Mouse (Mus musculus): ENCODE results near the gene Dscam. TPM values are rescaled to one million over a fixed set of nuclear protein-coding genes. Genes with fewer than 3 reads are reported as not detected.
A peak's percentile ranks its signal among the peaks of the same experiment; 100 is the strongest.

Dscam gene
- total and polyA plus RNA-seq, 2 experiments from 2014 or later: 7.9 to 29.1 TPM

DNA sequence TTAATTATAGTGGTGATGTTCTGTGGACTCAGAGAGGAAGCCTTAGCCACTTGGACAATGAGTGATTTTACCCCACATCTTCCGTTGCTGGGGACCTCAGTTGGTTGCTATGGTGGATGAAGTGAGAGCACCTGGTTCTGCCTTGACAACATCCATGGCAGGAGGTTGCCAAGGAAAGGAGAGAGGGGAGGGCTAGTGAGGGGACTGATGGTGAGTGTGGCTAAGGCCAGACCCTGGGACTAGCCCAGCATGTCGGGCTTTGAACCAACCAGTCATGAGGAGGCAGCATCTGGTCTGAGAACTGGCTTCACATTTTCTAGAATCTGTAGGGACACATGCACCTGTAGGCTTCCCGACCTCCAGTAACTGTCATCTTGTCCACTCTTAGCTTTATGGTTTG, 439.7 kb downstream of the Dscam start:
- Histone ChIP-seq H3K9me3 (ENCODE audit: low read length) (no peaks in the 10 kb centered on the region), H3K36me3 (ENCODE audit: insufficient read depth) (no peaks in the 10 kb centered on the region), H3K27ac (ENCODE audit: low read depth, low read length) (no peak overlapping the region), H3K4me2 (ENCODE audit: low read depth) (no peak overlapping the region), H3K4me3 (ENCODE audit: low read depth, low read length) (no peak overlapping the region), H3K9ac (no peak overlapping the region), H3K27me3 (ENCODE audit: insufficient read depth, low read length) (no peaks in the 10 kb centered on the region), H3K4me1 (ENCODE audit: insufficient read depth) (0 out of 2 replicates have a peak, but pooled peaks cover 8% of the 10 kb centered on the region)
- 75% methylated on average over 3 of the region's 3 CpGs for WGBS
- ATAC-seq (peak; percentile 60), DNase-seq (no peak)
- TF ChIP-seq CTCF (IDR thresholded peaks at IDR 0.05; ENCODE audit: low read depth): no peak

DNA sequence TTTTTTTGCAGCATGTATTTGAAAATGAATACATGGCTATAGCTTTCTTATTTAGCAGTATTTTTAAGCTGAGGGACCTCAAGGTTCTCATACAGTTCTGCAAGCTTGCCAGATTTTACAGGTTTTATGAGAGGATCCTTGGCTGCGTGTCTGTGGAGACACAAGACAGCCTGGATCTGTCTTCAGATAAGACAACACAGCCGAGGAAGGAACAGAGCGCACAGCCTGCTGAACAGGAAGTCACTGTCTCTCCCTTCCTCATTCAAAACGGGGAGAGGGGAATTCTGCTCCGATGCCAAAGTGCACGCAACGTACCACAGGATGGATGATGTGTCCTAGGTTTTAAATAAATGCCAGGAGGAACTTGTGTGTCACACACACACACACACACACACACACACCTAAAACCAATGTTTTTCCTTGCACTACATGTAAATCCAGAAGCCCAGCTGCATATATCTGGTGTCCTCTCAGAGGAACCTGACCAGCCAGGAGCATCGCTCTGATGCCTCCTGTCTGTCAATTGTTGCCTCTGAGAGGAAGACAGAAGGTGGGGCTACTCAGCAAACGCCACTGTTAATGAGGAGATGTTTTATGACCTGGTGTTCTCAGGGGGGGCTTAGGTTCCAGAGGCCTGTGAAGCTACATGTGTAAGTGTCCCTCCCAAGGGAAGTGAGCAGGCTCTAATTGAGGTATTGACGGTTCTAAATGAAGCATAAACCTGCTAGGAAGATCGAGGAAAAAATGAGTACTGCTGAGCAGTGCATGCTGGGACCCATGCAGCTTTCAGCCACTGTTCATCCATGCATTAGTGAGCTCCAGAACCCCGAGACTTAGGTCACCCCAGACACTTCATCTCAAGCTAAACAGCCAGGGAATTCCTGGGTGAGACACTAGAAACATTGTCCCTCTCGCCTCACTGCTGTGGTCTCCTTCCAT, 442.4 kb downstream of the Dscam start:
- H3K27me3 ChIP-seq (ENCODE audit: insufficient read depth, low read length): no peaks in the 10 kb centered on the region
- ATAC-seq: peak; percentile 61
- no peaks in the 10 kb centered on the region for H3K36me3 ChIP-seq (ENCODE audit: insufficient read depth)
- H3K4me3 ChIP-seq (ENCODE audit: low read depth, low read length): no peak overlapping the region
- 49% methylated on average over 13 of the region's 13 CpGs for WGBS
- H3K4me2 ChIP-seq (ENCODE audit: low read depth): no peak overlapping the region
- H3K9ac ChIP-seq: peak overlapping the region; percentile 28; the same call in 1 of the 2 replicates
- TF ChIP-seq CTCF (IDR thresholded peaks at IDR 0.05; ENCODE audit: low read depth): no peak
- H3K4me1 ChIP-seq (ENCODE audit: insufficient read depth): 0 out of 2 replicates have a peak, but pooled peaks cover 17% of the 10 kb centered on the region
- H3K9me3 ChIP-seq (ENCODE audit: low read length): no peaks in the 10 kb centered on the region
- peak; percentile 50 for DNase-seq
- 0 out of 2 replicates have a peak overlapping the region, but pooled peaks have one; percentile 10 for H3K27ac ChIP-seq (ENCODE audit: low read depth, low read length)

DNA sequence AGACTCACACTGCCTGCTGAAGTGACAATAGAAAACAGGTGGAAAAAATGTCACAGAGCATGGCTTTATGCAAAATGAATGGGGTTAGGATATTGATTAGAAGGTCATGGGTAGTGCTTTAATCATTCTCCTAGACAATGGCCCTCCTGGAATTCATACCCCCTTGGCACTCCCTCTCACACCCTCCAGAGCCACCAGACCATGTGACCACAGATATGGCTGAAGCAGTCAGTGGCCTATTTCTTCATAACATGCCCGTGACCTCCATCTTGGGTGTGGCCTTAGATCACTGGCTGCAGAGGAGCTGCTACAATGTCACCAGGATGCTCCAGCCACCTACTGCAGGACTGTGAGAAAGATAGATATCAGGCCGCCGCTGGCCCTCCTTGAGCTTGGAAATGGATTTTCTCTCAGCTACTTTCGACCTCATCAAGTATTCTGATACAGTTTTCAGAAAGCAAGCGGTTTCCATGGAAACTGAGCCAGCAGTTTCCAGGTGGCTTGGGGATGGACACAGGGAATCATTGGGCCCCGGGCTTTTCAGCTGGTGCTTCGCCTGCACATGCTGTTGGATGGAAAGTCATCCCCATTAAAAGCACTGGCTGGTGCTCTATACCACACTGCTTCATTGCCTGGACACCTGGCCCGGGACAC, 445.4 kb downstream of the Dscam start:
- Histone ChIP-seq H3K27me3 (ENCODE audit: insufficient read depth, low read length) (no peaks in the 10 kb centered on the region), H3K9me3 (ENCODE audit: low read length) (no peaks in the 10 kb centered on the region), H3K4me1 (ENCODE audit: insufficient read depth) (0 out of 2 replicates have a peak, but pooled peaks cover 15% of the 10 kb centered on the region), H3K27ac (ENCODE audit: low read depth, low read length) (0 out of 2 replicates have a peak overlapping the region, but pooled peaks have one; percentile 9), H3K9ac (no peak overlapping the region), H3K4me2 (ENCODE audit: low read depth) (no peak overlapping the region), H3K4me3 (ENCODE audit: low read depth, low read length) (no peak overlapping the region), H3K36me3 (ENCODE audit: insufficient read depth) (no peaks in the 10 kb centered on the region)
- DNase-seq (peak; percentile 44), ATAC-seq (peak; percentile 49)
- 65% methylated on average over 8 of the region's 8 CpGs for WGBS
- no peak for TF ChIP-seq CTCF (IDR thresholded peaks at IDR 0.05; ENCODE audit: low read depth)

DNA sequence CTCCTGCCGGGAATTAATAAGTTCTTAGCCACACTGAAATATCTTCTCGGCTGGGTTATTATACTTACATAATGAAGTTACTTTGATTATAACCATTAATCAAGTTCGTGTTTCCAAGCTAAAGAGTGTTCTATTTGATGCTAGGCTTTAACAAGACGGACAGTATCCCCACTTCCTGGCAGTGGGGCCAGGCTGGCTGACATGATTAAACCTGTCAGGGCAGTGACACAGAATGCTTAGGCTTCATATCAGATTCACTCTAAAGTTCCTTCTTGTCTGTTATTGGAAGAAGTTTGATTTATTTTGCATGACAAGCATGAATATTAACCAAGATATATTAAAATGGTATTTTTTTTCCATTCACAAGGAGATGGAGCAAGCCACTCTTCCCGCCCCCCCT, 446.0 kb downstream of the Dscam start:
- no peak overlapping the region for H3K4me3 ChIP-seq (ENCODE audit: low read depth, low read length)
- no peaks in the 10 kb centered on the region for H3K36me3 ChIP-seq (ENCODE audit: insufficient read depth)
- ATAC-seq (no peak), DNase-seq (no peak)
- H3K9me3 ChIP-seq (ENCODE audit: low read length): no peaks in the 10 kb centered on the region
- WGBS: 35% methylated on average over 5 of the region's 5 CpGs
- no peak for TF ChIP-seq CTCF (IDR thresholded peaks at IDR 0.05; ENCODE audit: low read depth)
- 0 out of 2 replicates have a peak, but pooled peaks cover 15% of the 10 kb centered on the region for H3K4me1 ChIP-seq (ENCODE audit: insufficient read depth)
- H3K9ac ChIP-seq: no peak overlapping the region
- no peak overlapping the region for H3K4me2 ChIP-seq (ENCODE audit: low read depth)
- H3K27ac ChIP-seq (ENCODE audit: low read depth, low read length): no peak overlapping the region
- no peaks in the 10 kb centered on the region for H3K27me3 ChIP-seq (ENCODE audit: insufficient read depth, low read length)

DNA sequence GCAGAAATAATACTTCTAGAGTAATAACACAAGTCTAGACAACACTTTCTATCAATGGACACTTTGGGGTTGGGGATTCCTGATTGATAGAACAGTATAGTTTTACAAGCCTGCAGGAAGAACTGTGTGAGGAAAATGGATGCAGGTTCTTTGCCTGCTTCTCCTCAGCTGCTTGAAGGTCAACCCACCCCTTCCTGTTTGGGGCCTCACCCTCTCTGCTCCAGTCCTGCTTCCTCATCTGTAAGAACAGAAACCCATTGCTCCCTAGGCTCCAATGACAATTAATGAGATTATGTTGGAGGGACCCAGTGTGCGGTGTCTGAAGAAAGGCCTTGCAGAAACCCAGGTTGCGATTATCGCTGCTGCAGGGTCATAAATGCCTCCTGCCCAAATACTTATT, 446.4 kb downstream of the Dscam start:
- no peak for ATAC-seq
- TF ChIP-seq CTCF (IDR thresholded peaks at IDR 0.05; ENCODE audit: low read depth): no peak
- no peak for DNase-seq
- WGBS: 32% methylated on average over 3 of the region's 3 CpGs
- Histone ChIP-seq H3K27ac (ENCODE audit: low read depth, low read length) (no peak overlapping the region), H3K4me3 (ENCODE audit: low read depth, low read length) (no peak overlapping the region), H3K4me1 (ENCODE audit: insufficient read depth) (0 out of 2 replicates have a peak, but pooled peaks cover 15% of the 10 kb centered on the region), H3K9me3 (ENCODE audit: low read length) (no peaks in the 10 kb centered on the region), H3K9ac (no peak overlapping the region), H3K27me3 (ENCODE audit: insufficient read depth, low read length) (no peaks in the 10 kb centered on the region), H3K4me2 (ENCODE audit: low read depth) (no peak overlapping the region), H3K36me3 (ENCODE audit: insufficient read depth) (no peaks in the 10 kb centered on the region)

DNA sequence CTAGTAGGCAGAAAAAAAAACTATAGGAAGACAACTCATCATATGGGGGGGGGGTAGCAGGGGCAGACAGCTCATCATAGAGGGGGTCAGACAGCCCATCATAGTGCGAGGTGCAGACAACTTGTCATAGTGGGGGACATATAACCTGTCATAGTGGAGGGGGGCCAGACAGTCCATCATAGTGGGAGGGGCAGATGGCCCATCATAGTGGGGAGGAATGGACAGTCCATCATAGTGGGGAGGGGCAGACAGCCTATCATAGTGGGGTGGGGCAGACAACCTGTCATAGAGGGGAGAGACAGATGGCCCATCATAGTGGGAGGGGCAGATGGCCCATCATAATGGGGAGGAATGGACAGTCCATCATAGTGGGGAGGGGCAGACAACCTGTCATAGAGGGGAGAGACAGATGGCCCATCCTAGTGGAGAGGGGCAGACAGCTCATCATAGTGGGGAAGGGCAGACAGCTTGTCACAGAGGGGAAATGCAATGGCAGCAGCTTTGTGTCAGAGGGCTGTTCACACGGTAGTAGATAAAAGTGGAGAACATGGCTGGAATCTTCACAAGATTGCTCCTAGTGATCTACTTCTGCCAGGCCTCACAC, 447.4 kb downstream of the Dscam start:
- no peak for ATAC-seq
- Histone ChIP-seq H3K9me3 (ENCODE audit: low read length) (no peaks in the 10 kb centered on the region), H3K4me1 (ENCODE audit: insufficient read depth) (0 out of 2 replicates have a peak, but pooled peaks cover 12% of the 10 kb centered on the region), H3K27ac (ENCODE audit: low read depth, low read length) (no peak overlapping the region), H3K36me3 (ENCODE audit: insufficient read depth) (no peaks in the 10 kb centered on the region), H3K27me3 (ENCODE audit: insufficient read depth, low read length) (no peaks in the 10 kb centered on the region), H3K9ac (no peak overlapping the region), H3K4me2 (ENCODE audit: low read depth) (no peak overlapping the region), H3K4me3 (ENCODE audit: low read depth, low read length) (no peak overlapping the region)
- no peak for DNase-seq
- WGBS: 85% methylated on average over 2 of the region's 2 CpGs
- no peak for TF ChIP-seq CTCF (IDR thresholded peaks at IDR 0.05; ENCODE audit: low read depth)

Measured in forebrain, postnatal 0 days (tissue).